Mouse (Mus musculus) spleen, adult 2 months (tissue): ENCODE measurements around the gene Rph3a.

ENCODE experiments used
- CTCF ChIP-seq: fragments of 200-500 bp; IDR thresholded peaks from 2 replicates; pipeline ENCODE4 v1.5.1; 2011; ENCODE audit warnings: mild to moderate bottlenecking, inconsistent platforms; ENCODE audit not compliant: insufficient read depth, insufficient read length, insufficient replicate concordance; ENCODE audit errors: extremely low read depth
- POLR2A ChIP-seq: fragments of 200-500 bp; IDR thresholded peaks from 2 replicates; pipeline ENCODE4 v1.6.1; 2011; ENCODE audit warnings: low read depth, low read length, inconsistent platforms

GRCm38 (mm10) chr5:120895231-120895900 is 114.5 kb downstream of the Rph3a start:
- no peak for TF ChIP-seq CTCF
- TF ChIP-seq POLR2A: no peak
